Mouse (Mus musculus) small intestine, adult 2 months (tissue): ENCODE measurements around the gene Phc3. TPM values are rescaled to one million over a fixed set of nuclear protein-coding genes. Genes with fewer than 3 reads are reported as not detected.

ENCODE experiments used
- H3K27ac ChIP-seq: fragments of 200-500 bp; 2 replicates; pipeline ENCODE4 v1.5.1; 2012; ENCODE audit warnings: low read depth, low read length, control low read depth, inconsistent platforms; ENCODE audit not compliant: insufficient read depth
- H3K27me3 ChIP-seq: fragments of 200-500 bp; 2 replicates; pipeline ENCODE4 v1.6.1; 2012; ENCODE audit warnings: mild to moderate bottlenecking, moderate library complexity, low read length, inconsistent platforms; ENCODE audit not compliant: control insufficient read depth, insufficient read depth
- H3K36me3 ChIP-seq: fragments of 200-500 bp; 2 replicates; pipeline ENCODE4 v1.6.1; 2012; ENCODE audit warnings: mild to moderate bottlenecking, low read length, control low read depth, inconsistent platforms; ENCODE audit not compliant: control insufficient read depth, insufficient read depth
- H3K4me1 ChIP-seq: fragments of 200-500 bp; 2 replicates; pipeline ENCODE4 v1.6.1; 2012; ENCODE audit warnings: low read length, inconsistent platforms, mixed read lengths; ENCODE audit not compliant: control insufficient read depth, insufficient read depth, insufficient read length
- H3K4me3 ChIP-seq: fragments of 200-500 bp; 2 replicates; pipeline ENCODE4 v1.5.1; 2012; ENCODE audit warnings: low read depth, mild to moderate bottlenecking, control low read depth, inconsistent platforms, low read length, moderate library complexity
- CTCF ChIP-seq: fragments of 200-500 bp; IDR thresholded peaks from 2 replicates; pipeline ENCODE4 v1.5.1; 2012; ENCODE audit warnings: low read depth, mild to moderate bottlenecking, control low read depth, inconsistent platforms, low read length, moderate library complexity, mixed read lengths; ENCODE audit not compliant: insufficient replicate concordance, insufficient read length; ENCODE audit errors: extremely low read depth
- POLR2A ChIP-seq: fragments of 200-500 bp; IDR thresholded peaks from 2 replicates; pipeline ENCODE4 v1.6.1; 2012; ENCODE audit warnings: low read depth, mild to moderate bottlenecking, control low read depth, inconsistent platforms, low read length, moderate library complexity
- WGBS: fragments of 180-500 bp; shearing (Covaris S2); methylation state at CpG from one replicate; pipeline ENCODE4 v1.1.7; 2018; 5-methylcytosine and 5-hydroxymethylcytosine counted together
- polyA plus RNA-seq: library from polyadenylated mRNA; depleted of rRNA; stranded (reverse); fragments of >200 nt; gene quantifications from 2 replicates; pipeline ENCODE4 v1.2.3, GENCODE M21; 2012

Gene Phc3
- polyA plus RNA-seq, 1 experiment = 21.8 TPM

DNA sequence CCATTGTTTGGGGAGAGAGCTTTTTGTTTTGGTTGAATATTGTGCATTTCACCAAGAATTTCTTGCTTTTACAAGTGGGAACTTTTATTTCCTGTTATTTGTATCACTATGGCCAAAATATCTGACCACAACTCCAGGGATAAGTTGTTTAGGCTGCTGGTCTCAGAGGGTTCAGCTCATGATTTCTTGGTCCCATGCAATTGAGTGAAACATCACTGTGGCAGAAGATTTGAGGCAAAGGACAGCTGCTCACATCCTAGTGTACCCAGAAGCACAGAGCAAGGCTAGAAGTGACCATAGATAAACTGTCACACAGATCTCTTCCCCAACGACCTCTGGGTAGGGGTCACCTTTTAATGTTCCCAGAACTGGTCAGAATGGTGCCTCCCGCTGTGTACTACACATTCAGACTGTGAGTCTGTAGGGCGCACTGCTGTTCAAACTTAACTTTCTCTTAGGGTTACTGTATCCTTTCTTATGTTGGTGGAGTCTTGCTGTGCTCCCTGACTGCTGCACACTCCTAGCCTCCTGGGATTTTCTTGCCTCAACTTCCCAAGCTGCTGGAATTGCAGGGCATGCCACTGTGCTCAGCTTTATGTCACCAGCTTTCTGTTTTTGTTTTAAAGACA, 31.9 kb upstream of the Phc3 start:
- Histone ChIP-seq H3K36me3 (no peaks in the 10 kb centered on the region; the same call in 1 of the 2 replicates), H3K27me3 (no peaks in the 10 kb centered on the region), H3K27ac (no peak overlapping the region), H3K4me3 (no peak overlapping the region), H3K4me1 (peaks cover 10% of the 10 kb centered on the region)
- 69% methylated on average over 3 of the region's 3 CpGs for WGBS
- TF ChIP-seq CTCF (no peak), POLR2A (no peak)

- 32% methylated on average over 4 of the region's 4 CpGs for WGBS
- no peaks in the 10 kb centered on the region; the same call in 1 of the 2 replicates for H3K36me3 ChIP-seq
- no peak overlapping the region for H3K4me3 ChIP-seq
- no peak for TF ChIP-seq CTCF
- TF ChIP-seq POLR2A = no peak
- H3K27ac ChIP-seq = peak overlapping the region; percentile 38; the same call in 1 of the 2 replicates
- peaks cover 10% of the 10 kb centered on the region for H3K4me1 ChIP-seq
- H3K27me3 ChIP-seq = no peaks in the 10 kb centered on the region
These were observed 30.8 kb upstream of the Phc3 start for GRCm38 (mm10) chr3:31000018-31000407.

- H3K27ac ChIP-seq = peak overlapping the region; percentile 38; the same call in 1 of the 2 replicates
- no peak overlapping the region for H3K4me3 ChIP-seq
- H3K4me1 ChIP-seq = peaks cover 10% of the 10 kb centered on the region
- no peaks in the 10 kb centered on the region for H3K27me3 ChIP-seq
- no peak for TF ChIP-seq POLR2A
- no peak for TF ChIP-seq CTCF
- WGBS = 29% methylated on average over 10 of the region's 10 CpGs
- H3K36me3 ChIP-seq = no peaks in the 10 kb centered on the region; the same call in 1 of the 2 replicates
These were observed 30.3 kb upstream of the Phc3 start for GRCm38 (mm10) chr3:30999401-31000017.

- no peaks in the 10 kb centered on the region for H3K36me3 ChIP-seq
- no peak overlapping the region for H3K4me3 ChIP-seq
- H3K4me1 ChIP-seq = peaks cover 10% of the 10 kb centered on the region
- TF ChIP-seq CTCF (no peak), POLR2A (no peak)
- 11% methylated on average over 4 of the region's 4 CpGs for WGBS
- H3K27me3 ChIP-seq = no peaks in the 10 kb centered on the region
- no peak overlapping the region for H3K27ac ChIP-seq
These were observed 27.4 kb upstream of the Phc3 start for GRCm38 (mm10) chr3:30996688-30997014.

- under 1% methylated on average over 39 of the region's 49 CpGs for WGBS
- TF ChIP-seq CTCF (no peak), POLR2A (no peak; the same call in 1 of the 2 replicates)
- Histone ChIP-seq H3K4me3 (peak overlapping the region; percentile 96), H3K36me3 (no peaks in the 10 kb centered on the region), H3K27ac (peak overlapping the region; percentile 60), H3K4me1 (peaks cover 10% of the 10 kb centered on the region), H3K27me3 (no peaks in the 10 kb centered on the region)
These were observed 26.9 kb upstream of the Phc3 start for GRCm38 (mm10) chr3:30995899-30996687.

DNA sequence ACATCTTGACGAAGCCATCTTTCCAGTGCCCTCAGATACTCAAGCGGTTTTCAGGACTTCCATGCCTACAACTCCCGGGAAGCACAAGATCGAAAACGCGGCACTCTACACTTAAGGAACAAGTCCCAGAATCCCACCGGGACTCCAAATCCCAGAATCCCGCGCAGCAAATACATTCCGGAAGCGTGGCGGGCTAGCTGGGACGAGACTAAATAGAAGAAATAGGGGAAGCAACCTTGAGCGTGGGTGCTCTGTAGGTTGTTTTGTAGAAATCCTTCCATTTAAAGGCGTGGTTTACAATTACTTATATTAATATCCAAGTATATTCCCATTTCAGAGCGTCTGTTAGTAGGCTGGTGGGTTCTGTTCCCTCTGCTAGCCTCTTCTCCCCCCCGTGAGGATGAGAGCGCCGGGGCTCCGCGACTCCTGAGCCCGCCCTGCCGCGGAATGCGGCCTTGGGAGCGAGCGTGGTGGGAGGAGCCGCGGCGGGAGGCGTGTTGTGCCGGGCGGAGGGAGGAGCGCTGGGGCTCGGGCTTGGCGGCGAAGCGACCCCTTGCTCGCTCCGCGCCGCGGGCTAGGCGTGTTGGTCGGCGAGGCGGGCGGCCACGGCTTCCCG, 26.2 kb upstream of the Phc3 start, which contains the start of gene Prkci:
TSS of gene Prkci (plus strand) at position 465 of the 616 bp plus-strand sequence.
- no peaks in the 10 kb centered on the region for H3K36me3 ChIP-seq
- H3K27me3 ChIP-seq = no peaks in the 10 kb centered on the region
- peak within 1 kb of the TSS; percentile 96 for H3K4me3 ChIP-seq
- H3K4me1 ChIP-seq = peaks cover 10% of the 10 kb centered on the region
- peak within 1 kb of the TSS; percentile 60 for H3K27ac ChIP-seq
- under 1% methylated on average over 47 of the region's 50 CpGs for WGBS
- TF ChIP-seq POLR2A (peak; percentile 69; the same call in 1 of the 2 replicates), CTCF (no peak)
